In genomic region chr11:113710257-113710777, GRCm38 (mm10) we compare ENCODE assay signal across 9 mouse cellular contexts. TPM values are rescaled to one million over a fixed set of nuclear protein-coding genes. Genes with fewer than 3 reads are reported as not detected.
A peak's percentile ranks its signal among the peaks of the same experiment; 100 is the strongest.
DNase-seq lines count a peak whose midpoint lies in the region; ATAC-seq and TF ChIP-seq lines count a peak whose summit lies in the region.
"Had no signal": no experiment of that assay in that cellular context is flagged by ENCODE, and none has a peak within 500 bp of the region (broad histone marks: within the 10 kb centered on the region; RNA-seq: fewer than 3 reads in every experiment).

No protein-coding gene starts in this region.

- no peak overlapping the region for H3K4me2 ChIP-seq in forebrain, postnatal 0 days (ENCODE audit: low read depth)
- H3K4me2 ChIP-seq in midbrain, embryonic 14.5 days (ENCODE audit: low read length), result no peak overlapping the region; the same call in 1 of the 2 replicates

- WGBS in forebrain, postnatal 0 days, result 4% methylated on average over 10 of the region's 10 CpGs
- under 1% methylated on average over 10 of the region's 10 CpGs for WGBS in midbrain, embryonic 14.5 days

- no peaks in the 10 kb centered on the region for H3K9me3 ChIP-seq in forebrain, postnatal 0 days (ENCODE audit: low read length)
- no peaks in the 10 kb centered on the region for H3K9me3 ChIP-seq in midbrain, embryonic 14.5 days (ENCODE audit: control insufficient read depth, low read length)

- no peak for DNase-seq in gastrocnemius, adult 2 months
- no peak for DNase-seq in gastrocnemius, postnatal 25 days
- DNase-seq in ES-CJ7 (ENCODE audit: low read depth, low spot score), result peak; percentile 96
- peak; percentile 42 for DNase-seq in forebrain, postnatal 0 days
- peak; percentile 80 for DNase-seq in midbrain, embryonic 14.5 days
- no peak for DNase-seq in cerebellum, postnatal 36 days
- DNase-seq in layer of hippocampus, postnatal 10 days (ENCODE audit: low spot score in 2 of 2), result no peak
- no peak for DNase-seq in urinary bladder, postnatal 25 days (ENCODE audit: low spot score)

- peak overlapping the region; percentile 19; the same call in 1 of the 2 replicates for H3K4me3 ChIP-seq in gastrocnemius, adult 2 months
- no peak overlapping the region for H3K4me3 ChIP-seq in forebrain, postnatal 0 days (ENCODE audit: low read depth, low read length)
- no peak overlapping the region for H3K4me3 ChIP-seq in midbrain, embryonic 14.5 days (replicated peaks; ENCODE audit: low read depth, low read length)

- H3K9ac ChIP-seq in forebrain, postnatal 0 days, result peak overlapping the region; percentile 31
- peak overlapping the region; percentile 32; the same call in 1 of the 2 replicates for H3K9ac ChIP-seq in midbrain, embryonic 14.5 days (replicated peaks; ENCODE audit: low read length)

- intact Hi-C loops in gastrocnemius, adult 2 months (cut with DNase I), result no loop called here

- H3K4me1 ChIP-seq in forebrain, postnatal 0 days (ENCODE audit: insufficient read depth), result peaks cover 8% of the 10 kb centered on the region; the same call in 1 of the 2 replicates
- H3K4me1 ChIP-seq in midbrain, embryonic 14.5 days (ENCODE audit: control insufficient read depth, insufficient read depth, low read length), result peaks cover 22% of the 10 kb centered on the region

- H3K27me3 ChIP-seq in forebrain, postnatal 0 days (ENCODE audit: insufficient read depth, low read length), result no peaks in the 10 kb centered on the region
- no peaks in the 10 kb centered on the region for H3K27me3 ChIP-seq in midbrain, embryonic 14.5 days (ENCODE audit: control insufficient read depth, insufficient read depth, low read length)

- peak; percentile 55 for ATAC-seq in forebrain, postnatal 0 days
- ATAC-seq in midbrain, embryonic 14.5 days (ENCODE audit: low FRiP score, low TSS enrichment), result peak; percentile 40; the same call in 1 of the 2 replicates

- H3K27ac ChIP-seq in gastrocnemius, adult 2 months, result peak overlapping the region; percentile 69
- peak overlapping the region; percentile 35 for H3K27ac ChIP-seq in forebrain, postnatal 0 days (ENCODE audit: low read depth, low read length)
- peak overlapping the region; percentile 70 for H3K27ac ChIP-seq in midbrain, embryonic 14.5 days (replicated peaks; ENCODE audit: low read depth, low read length)

- TF ChIP-seq CTCF in gastrocnemius, adult 2 months (IDR thresholded peaks at IDR 0.05), result no peak
- TF ChIP-seq CTCF in forebrain, postnatal 0 days (IDR thresholded peaks at IDR 0.05; ENCODE audit: low read depth), result no peak

- no peaks in the 10 kb centered on the region; the same call in 1 of the 2 replicates for H3K36me3 ChIP-seq in forebrain, postnatal 0 days (ENCODE audit: insufficient read depth)
- H3K36me3 ChIP-seq in midbrain, embryonic 14.5 days (ENCODE audit: control insufficient read depth, insufficient read depth, low read length), result 0 out of 2 replicates have a peak, but pooled peaks cover 3% of the 10 kb centered on the region

RNA-seq across cellular contexts. Expression of gene Cpsf4l, which starts 0.5 kb away (rescaled TPM):
- total RNA-seq in gastrocnemius, adult 2 months (2021), result not detected
- not detected for total RNA-seq in gastrocnemius, postnatal 25 days (2021)
- not detected in 2 replicates for total RNA-seq in forebrain, postnatal 0 days (2014; rRNA removed)
- 0.10 and 0.30 TPM in 2 replicates for polyA plus RNA-seq in forebrain, postnatal 0 days (2015; fragmentation: Nextera tagmentation; extraction: Ambion mirVana)
- polyA plus RNA-seq in midbrain, embryonic 14.5 days (2014; fragmentation: Nextera tagmentation; extraction: Ambion mirVana), result 0.26 and 0.47 TPM in 2 replicates
- not detected for total RNA-seq in layer of hippocampus, postnatal 10 days (2021)
- polyA plus RNA-seq: C2C12 had no signal

RNA-seq across cellular contexts. Expression of gene D11Wsu47e, which starts 26.1 kb away (rescaled TPM):
- 1 to 10 TPM; 4.5 to 6.3 TPM for total RNA-seq in gastrocnemius, adult 2 months (2021)
- total RNA-seq in gastrocnemius, postnatal 25 days (2021), result 1 to 10 TPM; 4.6 TPM
- 34.2 and 36.7 TPM in 2 replicates for total RNA-seq in forebrain, postnatal 0 days (2014; rRNA removed)
- 23.4 and 25.7 TPM in 2 replicates for polyA plus RNA-seq in forebrain, postnatal 0 days (2015; fragmentation: Nextera tagmentation; extraction: Ambion mirVana)
- polyA plus RNA-seq in midbrain, embryonic 14.5 days (2014; fragmentation: Nextera tagmentation; extraction: Ambion mirVana), result 25.5 and 28.8 TPM in 2 replicates
- 10 to 100 TPM; 13.3 to 15.4 TPM for total RNA-seq in layer of hippocampus, postnatal 10 days (2021)

RNA-seq across cellular contexts. Expression of gene Fam104a, which starts 26.4 kb away (rescaled TPM):
- 10 to 100 TPM; 29.0 to 33.0 TPM for total RNA-seq in gastrocnemius, adult 2 months (2021)
- 10 to 100 TPM; 24.7 to 25.4 TPM for total RNA-seq in gastrocnemius, postnatal 25 days (2021)
- 37.6 and 38.7 TPM in 2 replicates for total RNA-seq in forebrain, postnatal 0 days (2014; rRNA removed)
- 54.7 and 58.9 TPM in 2 replicates for polyA plus RNA-seq in forebrain, postnatal 0 days (2015; fragmentation: Nextera tagmentation; extraction: Ambion mirVana)
- polyA plus RNA-seq in midbrain, embryonic 14.5 days (2014; fragmentation: Nextera tagmentation; extraction: Ambion mirVana), result 42.9 and 46.1 TPM in 2 replicates
- 10 to 100 TPM; 22.6 to 24.9 TPM for total RNA-seq in layer of hippocampus, postnatal 10 days (2021)

RNA-seq across cellular contexts. Expression of gene Cdc42ep4, which starts 41.4 kb away (rescaled TPM):
- total RNA-seq in gastrocnemius, adult 2 months (2021), result 1 to 10 TPM; 5.2 to 9.1 TPM
- 1 to 10 TPM; 5.2 to 7.3 TPM for total RNA-seq in gastrocnemius, postnatal 25 days (2021)
- 86.6 and 102 TPM in 2 replicates for total RNA-seq in forebrain, postnatal 0 days (2014; rRNA removed)
- polyA plus RNA-seq in forebrain, postnatal 0 days (2015; fragmentation: Nextera tagmentation; extraction: Ambion mirVana), result 75.4 and 81.0 TPM in 2 replicates
- 45.4 and 49.5 TPM in 2 replicates for polyA plus RNA-seq in midbrain, embryonic 14.5 days (2014; fragmentation: Nextera tagmentation; extraction: Ambion mirVana)
- total RNA-seq in layer of hippocampus, postnatal 10 days (2021), result 10 to 100 TPM; 43.2 to 47.6 TPM

Comparison
In these comparisons a context has a peak if more than half of its experiments do, and no peak if none do; other contexts are left out.
1. DNase-seq: peak in ES-CJ7 (single experiment), forebrain, postnatal 0 days (single experiment) and midbrain, embryonic 14.5 days (single experiment); none in gastrocnemius, adult 2 months (single experiment), gastrocnemius, postnatal 25 days (single experiment), cerebellum, postnatal 36 days (0 of 2), layer of hippocampus, postnatal 10 days (0 of 2) and urinary bladder, postnatal 25 days (single experiment).
2. Peak in every context shown above with its lines, with median percentiles within 50 percentile points of each other: H3K27ac ChIP-seq.